Mouse (Mus musculus) 3134 (cell line): ENCODE data around the gene St6galnac3.
"Not testable (repeated sequence)": the region's sequence is repeated elsewhere in the genome, so short reads cannot be mapped to it uniquely, and the experiment has no call there.

Source experiments
- DNase-seq: peaks from one replicate; pipeline ENCODE4 v3.0.0-alpha.2; 2011; ENCODE audit warnings: low spot score; ENCODE audit not compliant: insufficient read length; ENCODE audit errors: extremely low read depth

Gene St6galnac3

DNA sequence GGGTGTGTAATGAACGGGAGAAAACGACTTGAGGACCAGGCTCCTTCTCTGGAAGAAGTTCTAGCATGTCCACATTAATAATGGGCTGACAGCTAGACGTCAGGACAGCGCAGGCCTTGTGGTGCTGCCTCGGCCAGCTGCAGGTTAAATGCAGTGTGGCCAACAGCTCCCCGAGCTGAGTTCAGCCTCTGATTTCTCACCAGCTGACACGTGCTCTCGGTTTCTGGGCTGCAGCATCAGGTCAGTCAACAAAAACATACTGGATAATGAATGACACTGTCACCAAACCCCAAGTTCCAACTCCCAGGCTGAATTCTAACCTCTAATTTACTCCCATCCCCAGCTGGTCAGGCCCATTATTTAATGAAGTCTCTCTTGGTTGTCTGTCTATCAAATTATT lies 295.1 kb downstream of the St6galnac3 start:
- DNase-seq, result no peak

DNA sequence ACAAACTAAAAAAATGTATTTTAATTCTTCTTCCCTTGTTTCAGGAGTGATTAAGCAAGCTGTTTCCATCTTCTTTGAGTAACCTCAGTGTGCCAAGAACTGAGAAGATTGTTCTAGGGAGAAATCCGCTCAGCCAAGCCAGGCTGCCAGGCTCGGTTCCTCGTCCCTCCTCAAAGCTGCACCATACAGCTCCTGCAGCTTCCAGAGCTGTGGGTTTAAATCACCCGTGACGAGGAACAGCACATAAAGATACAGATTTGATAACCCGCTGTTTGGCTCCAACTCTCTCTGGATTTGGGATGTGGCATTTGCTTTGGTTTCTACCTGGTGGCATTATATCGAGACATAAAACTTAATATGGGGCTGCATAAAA lies 303.1 kb downstream of the St6galnac3 start:
- DNase-seq, result no peak

DNA sequence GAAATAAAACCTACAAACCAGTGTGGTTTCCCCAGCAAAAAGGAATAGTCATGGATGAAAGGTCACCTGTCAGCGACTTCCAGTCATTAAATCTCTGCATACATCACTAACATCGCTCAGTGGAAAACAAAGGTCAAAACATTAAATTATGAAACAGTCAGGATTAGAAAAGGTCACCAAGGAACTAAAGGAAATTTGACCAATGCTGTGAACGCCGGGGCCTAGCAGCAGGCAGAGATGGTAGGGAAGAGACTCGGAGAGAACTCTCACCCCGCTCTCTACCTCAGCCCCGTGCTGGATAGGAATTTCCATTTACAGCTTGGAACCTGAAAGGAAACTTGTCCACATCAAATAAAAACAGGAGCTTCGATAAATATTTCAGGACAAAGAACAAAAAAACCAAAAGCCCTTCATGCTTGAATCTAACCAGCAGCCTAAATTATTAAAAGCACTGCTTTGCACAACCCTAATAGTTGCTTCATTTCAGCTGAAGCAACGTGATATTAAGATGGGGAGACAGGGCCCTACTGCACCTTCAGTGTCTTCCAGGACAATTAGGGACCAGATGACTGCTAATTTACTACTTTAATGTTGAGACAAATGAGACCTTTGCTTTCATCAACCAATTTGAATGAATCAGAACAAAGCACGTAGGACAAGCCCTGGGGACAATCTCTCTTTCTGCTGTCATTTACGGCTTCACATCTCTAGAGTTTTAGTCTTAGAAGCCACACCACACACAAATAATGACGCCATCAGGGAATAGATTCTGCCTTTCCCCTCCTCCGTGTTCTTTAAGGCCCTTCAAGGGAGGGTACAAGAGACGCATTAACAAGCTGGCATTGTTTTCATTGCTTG lies 303.7 kb downstream of the St6galnac3 start:
- DNase-seq, result no peak

DNA sequence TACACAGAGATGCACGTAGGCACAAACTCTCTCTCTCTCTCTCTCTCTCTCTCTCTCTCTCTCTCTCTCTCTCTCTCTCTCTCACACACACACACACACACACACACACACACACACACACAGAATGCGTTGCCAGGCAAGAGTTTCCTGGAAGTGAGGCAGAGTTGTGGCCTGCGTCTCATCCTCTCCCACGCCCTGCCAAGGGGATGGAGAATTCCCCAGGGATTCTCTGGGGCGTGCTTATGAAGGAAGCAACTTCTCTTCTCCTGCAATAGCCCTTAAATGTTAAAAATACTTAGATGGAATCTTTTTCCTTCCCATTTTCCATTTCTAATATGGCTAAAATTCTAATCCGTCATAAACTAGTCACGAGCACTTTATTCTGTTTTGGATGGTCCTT lies 305.6 kb downstream of the St6galnac3 start:
- DNase-seq, result no peak

DNA sequence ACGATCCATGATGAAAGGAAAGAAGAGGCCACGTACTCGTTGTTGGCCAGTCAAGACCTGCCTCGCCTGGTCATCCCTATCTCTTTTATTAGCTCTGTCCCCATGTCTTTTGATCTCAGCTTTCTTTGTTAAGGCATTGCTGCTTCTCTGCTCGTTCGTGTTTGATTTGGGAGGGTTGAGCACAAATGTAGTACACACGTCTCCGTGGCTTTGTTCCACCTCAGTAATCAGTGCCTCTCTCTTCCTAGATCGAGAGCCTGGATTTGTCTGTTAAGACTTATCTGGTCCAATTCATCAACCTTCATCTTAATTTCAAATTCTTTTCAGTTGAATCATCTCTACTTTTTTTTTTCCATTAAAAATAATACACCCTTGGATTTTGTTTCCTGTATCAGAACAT lies 308.0 kb downstream of the St6galnac3 start:
- no peak for DNase-seq

DNA sequence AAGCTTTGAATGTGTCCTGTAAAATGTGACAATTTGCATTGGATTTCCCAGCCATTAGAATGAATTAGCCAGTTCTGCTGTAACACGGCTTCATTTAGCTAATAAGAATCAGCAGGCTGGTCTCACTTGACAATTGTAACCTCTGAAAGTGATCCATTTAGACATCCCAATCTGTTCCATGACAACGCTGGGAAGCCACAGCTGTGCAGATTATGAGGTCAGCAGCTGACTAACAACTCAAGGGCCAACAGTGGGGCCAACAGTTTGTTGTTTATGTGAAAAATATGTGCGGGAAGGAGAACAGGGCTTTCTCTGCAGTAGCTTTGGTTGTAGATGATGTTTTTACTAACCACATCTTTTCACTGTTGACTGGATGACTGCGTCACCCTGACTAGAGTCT lies 308.6 kb downstream of the St6galnac3 start:
- no peak for DNase-seq

DNA sequence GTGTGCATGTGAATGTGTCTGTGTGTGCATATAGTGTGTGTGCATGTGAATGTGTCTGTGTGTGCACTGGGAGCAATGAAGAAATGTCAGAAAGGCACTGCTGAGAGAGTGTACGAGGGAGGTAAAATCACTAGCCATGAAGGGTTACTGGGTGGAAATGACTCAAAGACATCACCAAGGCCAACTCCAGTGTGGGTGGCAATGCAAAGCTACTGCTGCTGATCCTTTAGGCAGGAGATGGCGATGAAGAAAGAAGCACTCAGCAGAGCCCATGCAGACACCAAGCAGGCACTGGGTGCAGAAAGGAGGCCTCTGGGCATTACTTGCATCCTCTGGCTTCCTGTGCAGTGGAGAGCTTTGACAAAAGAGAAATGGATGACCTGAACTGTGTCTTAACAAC lies 310.8 kb downstream of the St6galnac3 start:
- no peak for DNase-seq

DNA sequence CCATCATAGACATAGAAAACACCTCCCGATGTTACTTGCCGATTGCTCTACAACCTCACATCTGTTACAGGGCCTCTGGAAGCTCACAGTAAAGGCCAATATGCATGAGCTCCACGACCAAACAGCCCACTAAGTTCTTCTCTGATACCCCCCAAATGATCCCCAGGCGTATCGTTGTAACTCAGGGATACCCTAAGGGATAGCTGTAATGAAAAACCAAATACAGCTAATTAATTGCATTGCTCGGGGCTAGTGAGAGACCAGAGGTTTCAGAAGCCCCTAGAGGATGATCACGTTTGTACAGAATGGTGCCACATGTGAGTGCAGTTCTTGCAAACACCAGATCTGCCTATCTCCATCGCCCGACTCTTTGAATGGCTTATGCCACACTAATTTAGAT lies 315.7 kb downstream of the St6galnac3 start:
- DNase-seq, result no peak

DNA sequence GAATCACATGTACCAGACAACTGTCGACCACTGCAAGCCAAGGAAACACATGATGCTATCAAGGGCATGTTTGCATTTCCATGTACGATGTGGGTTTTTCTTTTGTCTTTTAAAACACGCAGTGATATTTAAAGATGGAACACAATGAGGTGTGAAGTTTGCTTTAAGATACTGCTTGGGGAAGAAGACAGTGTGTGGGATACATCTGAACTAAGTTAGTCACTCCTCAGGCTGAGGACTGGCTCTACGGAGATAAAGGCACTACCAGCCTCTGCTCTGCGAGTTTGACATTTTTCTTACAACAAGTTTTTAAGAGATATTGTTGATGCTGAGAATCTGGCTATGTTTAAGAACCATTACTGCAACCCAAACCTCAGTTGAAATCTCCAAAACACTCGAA lies 316.6 kb downstream of the St6galnac3 start:
- DNase-seq, result no peak

DNA sequence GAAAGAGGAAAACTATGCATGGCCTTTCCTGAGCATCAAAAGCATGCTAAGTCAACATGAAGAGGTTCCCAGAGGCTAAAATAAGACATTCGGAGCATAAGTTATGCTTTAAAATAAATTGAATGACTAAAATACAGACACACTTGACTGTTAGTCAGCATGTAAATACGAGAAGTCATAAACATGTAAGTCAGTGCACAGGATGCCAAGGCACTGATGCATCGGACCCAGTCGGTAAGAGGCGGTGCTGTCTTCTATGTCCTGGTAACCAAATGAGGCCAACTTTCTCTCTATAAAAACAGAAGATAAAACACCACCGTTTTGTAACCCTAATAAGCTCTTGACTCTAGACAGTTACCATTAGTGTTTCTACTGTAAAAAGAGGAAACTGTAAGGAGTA lies 317.3 kb downstream of the St6galnac3 start:
- DNase-seq, result no peak

DNA sequence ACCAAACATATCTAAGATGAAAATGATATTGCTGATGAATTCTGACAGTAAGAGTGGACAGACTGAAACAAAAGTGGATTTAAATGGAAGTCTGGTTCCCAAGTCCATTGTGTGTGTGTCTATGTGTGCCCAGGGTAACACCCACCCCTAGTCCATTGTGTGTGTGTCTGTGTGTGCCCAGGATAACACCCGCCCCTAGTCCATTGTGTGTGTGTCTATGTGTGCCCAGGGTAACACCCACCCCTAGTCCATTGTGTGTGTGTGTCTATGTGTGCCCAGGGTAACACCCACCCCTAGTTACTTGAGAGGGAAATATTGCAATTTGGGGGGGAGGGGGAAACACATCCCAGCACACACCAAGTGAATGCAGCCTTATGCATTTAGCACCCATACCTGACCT lies 318.1 kb downstream of the St6galnac3 start:
- no peak for DNase-seq

DNA sequence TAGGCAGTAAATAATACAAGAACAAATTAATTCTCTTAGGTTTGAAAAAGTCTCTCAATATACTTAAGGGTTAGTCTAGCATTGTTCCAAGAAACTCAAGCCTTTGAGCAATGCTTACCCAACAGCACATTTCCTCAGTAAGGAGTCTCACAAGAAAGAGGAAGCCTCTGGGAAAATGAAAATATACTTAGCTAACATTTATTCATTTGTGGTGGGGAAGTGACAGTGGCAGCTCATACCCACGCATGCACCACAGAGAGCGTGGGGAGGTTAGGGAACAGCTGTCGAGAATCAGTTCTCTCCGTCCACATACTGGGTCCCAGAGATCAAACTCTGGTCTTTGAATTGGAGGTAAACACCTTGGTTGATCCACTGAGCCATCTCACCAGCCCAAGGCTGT lies 318.8 kb downstream of the St6galnac3 start:
- DNase-seq, result no peak

DNA sequence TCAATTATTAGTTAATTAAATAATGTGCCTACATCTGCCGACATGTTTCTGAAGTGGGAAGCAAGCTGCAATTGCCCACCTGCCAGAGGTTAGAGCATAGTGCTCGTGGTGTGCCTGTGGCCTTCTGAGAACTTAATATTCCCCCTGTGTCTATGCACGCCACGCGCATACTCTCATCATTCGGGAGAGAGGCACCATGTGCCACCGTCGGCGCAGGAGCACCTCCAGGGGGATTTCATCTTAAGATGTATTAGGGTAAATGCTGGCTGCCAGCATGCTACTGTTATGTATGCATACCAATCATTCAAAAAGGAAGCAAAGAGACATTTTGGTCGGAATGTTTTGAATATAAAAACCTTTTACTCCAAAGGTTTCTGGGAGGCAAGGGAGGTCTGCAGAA lies 319.3 kb downstream of the St6galnac3 start:
- DNase-seq, result no peak

DNA sequence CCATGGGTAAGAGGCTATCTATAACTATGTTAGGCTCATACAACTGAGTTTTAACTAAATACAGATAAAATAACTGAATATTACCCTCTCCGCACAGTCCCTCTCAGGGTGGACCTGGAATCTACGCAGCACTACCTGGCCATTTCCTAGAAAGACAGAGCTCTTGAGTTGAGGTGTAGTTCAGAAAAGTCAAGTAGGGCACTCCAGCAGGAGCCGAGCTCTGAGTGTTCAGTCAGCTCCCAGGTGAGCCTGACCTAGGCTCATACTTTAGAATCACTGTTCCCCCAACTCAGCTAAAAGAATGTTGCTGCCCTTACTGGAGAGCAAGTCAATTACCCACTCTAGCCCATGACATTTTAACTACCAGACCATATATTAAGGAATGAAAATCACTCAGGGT lies 324.7 kb downstream of the St6galnac3 start:
- DNase-seq, result no peak

DNA sequence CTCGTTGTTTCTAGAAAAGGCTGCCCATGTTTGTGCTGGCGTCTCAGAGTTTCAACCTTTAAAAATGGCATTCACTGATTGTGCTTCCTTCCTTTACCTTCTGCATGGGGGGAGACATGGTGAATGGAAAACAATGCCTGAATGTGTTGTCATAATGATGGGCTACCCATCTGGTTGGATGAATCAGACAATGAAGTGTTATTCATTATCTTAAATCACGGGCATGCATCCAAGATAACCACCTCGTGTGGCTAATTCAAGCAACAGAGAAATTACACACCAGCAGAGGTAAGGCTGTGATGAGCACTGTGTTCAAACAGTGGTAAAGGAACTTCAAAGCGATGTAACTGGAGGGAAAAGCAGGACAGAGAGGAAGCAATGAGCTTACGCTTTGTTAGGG lies 325.4 kb downstream of the St6galnac3 start:
- DNase-seq, result no peak

DNA sequence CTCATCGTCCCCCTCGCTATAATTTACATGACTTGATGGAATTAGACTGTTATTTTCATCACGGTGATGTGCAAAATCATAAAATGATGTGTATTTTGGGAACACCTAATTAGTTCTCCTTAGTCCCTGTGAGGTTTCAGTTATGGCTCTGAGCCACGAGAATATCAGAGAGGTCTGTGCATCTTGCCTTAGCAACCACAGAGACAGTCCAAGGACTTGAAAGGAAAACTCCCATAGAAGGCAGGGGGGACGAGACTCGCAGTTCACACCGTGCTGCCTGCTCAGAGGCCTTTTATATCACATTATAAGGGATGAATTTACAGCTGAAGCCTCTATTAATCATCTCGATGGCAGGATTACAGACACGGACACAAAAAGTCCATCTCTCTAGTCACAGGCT lies 327.2 kb downstream of the St6galnac3 start:
- DNase-seq, result no peak

DNA sequence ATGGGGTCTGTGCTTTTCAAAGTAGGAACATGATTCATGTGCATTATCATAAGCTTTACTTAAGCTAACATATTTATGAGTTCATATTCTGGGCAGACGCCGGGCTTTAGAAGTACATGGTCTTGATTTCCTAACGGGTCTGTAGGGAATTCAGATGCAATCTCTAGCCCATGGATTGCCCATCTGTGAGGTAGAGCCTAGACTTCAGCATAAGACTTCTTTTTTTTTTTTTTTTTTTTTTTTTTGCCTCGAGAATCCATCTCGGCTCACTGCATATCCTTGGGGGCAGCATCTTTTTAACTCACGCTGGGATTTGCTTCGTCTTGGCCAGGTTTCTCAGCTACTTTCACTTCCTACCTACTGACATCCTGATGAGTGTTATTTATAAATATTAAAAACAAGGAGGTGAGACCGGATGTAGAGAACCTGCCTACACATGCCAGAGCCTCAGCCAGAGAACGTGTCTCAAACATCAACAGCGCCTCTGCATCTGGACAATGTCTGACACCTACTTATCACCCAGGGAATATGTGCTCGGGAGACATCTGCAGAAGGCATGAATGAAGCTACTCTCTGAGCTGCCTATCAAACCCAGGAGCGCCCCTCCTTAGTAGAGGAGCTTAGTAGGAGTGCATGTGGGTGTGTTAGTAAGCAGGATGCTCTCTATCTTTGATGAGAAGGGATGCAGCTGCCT lies 328.5 kb downstream of the St6galnac3 start:
- DNase-seq, result no peak

DNA sequence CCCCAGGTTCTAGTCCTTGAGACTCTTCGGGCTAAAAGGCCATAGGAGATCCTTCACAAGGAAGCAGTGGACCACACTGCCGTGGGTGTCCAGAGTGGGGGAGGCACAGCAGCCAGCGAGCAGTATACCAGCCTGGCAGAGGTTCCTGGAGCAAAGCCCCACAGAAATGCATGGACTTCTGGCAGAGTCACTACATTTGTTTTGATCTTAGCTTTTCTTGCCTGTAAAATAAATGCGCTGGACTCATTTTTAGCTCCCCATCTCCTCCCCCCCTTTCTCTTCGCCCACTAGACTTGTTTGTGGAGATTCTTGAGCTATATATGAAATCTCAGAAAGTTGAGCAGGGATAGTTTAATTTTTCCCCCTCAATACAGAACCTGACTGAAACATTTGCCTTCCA lies 329.6 kb downstream of the St6galnac3 start:
- DNase-seq, result no peak

DNA sequence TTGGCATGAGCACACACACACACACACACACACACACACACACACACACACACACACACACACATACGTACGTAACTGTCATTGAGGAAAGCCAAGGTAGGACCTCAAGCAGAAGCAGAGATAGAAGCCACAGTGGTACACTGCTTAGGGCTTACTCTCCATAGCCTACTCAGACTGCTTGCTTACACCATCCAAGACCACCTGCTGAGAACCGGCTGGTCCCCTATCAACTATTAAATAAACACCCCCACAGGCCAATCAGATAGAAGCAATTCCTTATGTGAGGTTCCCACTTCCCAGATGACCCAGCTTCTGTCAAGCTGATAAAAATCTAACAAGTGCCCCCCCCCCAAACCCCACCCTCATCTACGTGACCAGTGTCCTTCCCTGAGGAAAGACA lies 330.2 kb downstream of the St6galnac3 start:
- DNase-seq, result no peak

DNA sequence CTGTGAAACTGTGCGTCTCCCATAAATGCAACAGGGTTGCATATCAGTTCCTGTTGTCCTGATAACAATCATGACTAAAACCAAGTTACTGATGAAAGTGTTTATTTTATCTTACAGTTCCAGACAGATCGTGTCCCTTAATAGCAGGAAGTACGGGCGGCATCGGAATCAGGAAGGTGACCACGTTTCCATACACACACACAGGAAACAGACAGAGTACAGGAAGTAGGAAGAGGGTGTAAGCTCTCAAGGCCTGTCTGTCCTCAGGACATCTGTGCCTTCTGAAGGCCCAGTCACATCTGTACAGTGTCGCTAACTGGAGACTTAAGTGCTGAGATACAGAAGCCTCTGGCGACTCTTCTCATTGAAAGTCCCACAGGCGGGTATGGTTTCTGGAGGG lies 330.8 kb downstream of the St6galnac3 start:
- DNase-seq, result no peak

DNA sequence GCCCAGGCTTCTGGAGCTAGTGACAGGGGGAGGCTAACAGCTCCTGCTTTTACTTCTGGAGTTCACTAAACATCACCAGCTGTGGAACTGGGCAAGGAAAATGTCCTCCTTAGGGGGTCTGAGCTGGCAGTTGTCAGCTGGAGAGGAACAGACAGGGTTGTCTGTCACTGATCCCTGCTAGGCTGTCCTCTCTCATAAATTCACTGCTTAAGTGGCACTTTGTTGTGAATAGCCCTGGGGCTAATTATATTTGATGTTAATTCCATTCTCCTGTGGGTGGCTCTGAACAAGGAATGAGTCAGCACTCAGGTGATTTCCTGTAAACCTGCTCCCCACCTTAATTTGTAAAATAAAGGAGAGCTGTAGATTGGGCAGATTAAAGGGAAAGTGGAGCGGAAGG lies 333.5 kb downstream of the St6galnac3 start:
- not testable (repeated sequence) for DNase-seq

DNA sequence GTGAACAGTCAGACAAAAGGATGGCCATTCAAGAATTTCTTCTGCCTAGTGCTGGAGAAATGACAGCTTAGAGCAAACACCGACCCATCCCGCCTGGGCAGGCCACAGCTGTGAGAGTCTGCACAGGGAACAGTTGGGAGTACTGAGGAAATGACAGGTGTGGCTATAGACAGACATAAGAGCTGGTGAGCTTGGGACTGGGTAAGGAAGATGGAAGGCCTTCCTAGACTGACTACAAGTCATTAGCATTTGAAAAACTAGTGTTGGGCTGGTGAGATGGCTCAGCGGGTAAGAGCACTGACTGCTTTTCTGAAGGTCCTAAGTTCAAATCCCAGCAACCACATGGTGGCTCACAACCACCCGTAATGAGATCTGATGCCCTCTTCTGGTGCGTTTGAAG lies 340.3 kb downstream of the St6galnac3 start:
- DNase-seq, result not testable (repeated sequence)
